Mouse (Mus musculus) midbrain, postnatal 0 days (tissue): ENCODE results near the gene Mup3. TPM values are rescaled to one million over a fixed set of nuclear protein-coding genes. Genes with fewer than 3 reads are reported as not detected.

Experiments
- polyA plus RNA-seq: library from polyadenylated mRNA; unstranded; fragments of >200 nt; fragmentation: Nextera tagmentation; extraction: Ambion mirVana; gene quantifications from 2 replicates; pipeline ENCODE4 v1.2.1, GENCODE M21; 2015
- total RNA-seq: library from RNA; depleted of rRNA; stranded (reverse); fragments of >200 nt; gene quantifications from 2 replicates; pipeline ENCODE4 v1.2.3, GENCODE M21; 2014; rRNA removed

Mup3 gene
- total and polyA plus RNA-seq, 2 experiments from 2014 or later: not detected

Other genes starting within 250 kb of the Mup3 start
- not detected in 2 replicates for gene Mup20, start 33.2 kb downstream of the Mup3 start, total RNA-seq
- gene Mup20, start 33.2 kb downstream of the Mup3 start, polyA plus RNA-seq: not detected in 2 replicates
- gene Mup21, start 63.5 kb upstream of the Mup3 start, total RNA-seq: not detected in 2 replicates
- gene Mup21, start 63.5 kb upstream of the Mup3 start, polyA plus RNA-seq: not detected in 2 replicates
- 25.1 and 30.3 TPM in 2 replicates for gene Zfp37, start 143.7 kb upstream of the Mup3 start, total RNA-seq
- gene Zfp37, start 143.7 kb upstream of the Mup3 start, polyA plus RNA-seq: 18.9 and 20.5 TPM in 2 replicates
- 18.0 and 23.8 TPM in 2 replicates for gene Slc31a2, start 175.2 kb upstream of the Mup3 start, total RNA-seq
- gene Slc31a2, start 175.2 kb upstream of the Mup3 start, polyA plus RNA-seq: 12.0 and 13.2 TPM in 2 replicates